Mouse (Mus musculus): ENCODE measurements around the gene Aif1l. TPM values are rescaled to one million over a fixed set of nuclear protein-coding genes. Genes with fewer than 3 reads are reported as not detected.

The Aif1l gene
- polyA plus RNA-seq, 1 experiment from 2014 or later, result 34.7 TPM

DNA sequence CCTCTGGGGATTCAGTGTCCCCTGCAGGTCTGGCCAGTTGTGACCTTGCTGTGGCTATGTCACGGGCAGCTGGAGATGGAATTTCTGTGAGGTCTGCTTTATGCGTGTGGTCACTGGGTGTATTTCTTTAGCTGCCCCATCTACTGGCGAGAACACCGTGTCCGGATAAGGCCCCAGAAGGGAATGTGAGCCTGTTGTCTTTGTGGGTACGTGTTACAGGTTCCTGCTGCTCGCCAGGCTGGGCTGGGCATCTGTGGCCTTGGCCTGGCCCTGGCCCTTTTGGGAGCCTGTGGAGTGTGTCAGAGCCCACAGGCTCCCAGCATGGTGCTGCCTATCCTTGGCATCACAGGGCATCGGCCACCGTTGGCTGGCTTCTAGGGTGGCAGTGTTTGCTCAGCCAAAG, 4.8 kb downstream of the Aif1l start:
- WGBS, result 84% methylated on average over 9 of the region's 9 CpGs
- no peak overlapping the region for H3K4me3 ChIP-seq (replicated peaks; ENCODE audit: low read depth, low read length)
- H3K4me1 ChIP-seq (ENCODE audit: control insufficient read depth, insufficient read depth, low read length), result peaks cover 12% of the 10 kb centered on the region
- DNase-seq, result no peak
- H3K36me3 ChIP-seq (ENCODE audit: control insufficient read depth, insufficient read depth, low read length), result peaks cover 5% of the 10 kb centered on the region; the same call in 1 of the 2 replicates
- no peak overlapping the region for H3K4me2 ChIP-seq (ENCODE audit: low read length)
- no peak overlapping the region for H3K27ac ChIP-seq (replicated peaks; ENCODE audit: low read depth, low read length)
- H3K9ac ChIP-seq (replicated peaks; ENCODE audit: low read length), result no peak overlapping the region
- H3K27me3 ChIP-seq (ENCODE audit: control insufficient read depth, insufficient read depth, low read length), result peaks cover 6% of the 10 kb centered on the region; the same call in 1 of the 2 replicates
- no peaks in the 10 kb centered on the region for H3K9me3 ChIP-seq (ENCODE audit: control insufficient read depth, low read length)
- no peak for ATAC-seq (ENCODE audit: low FRiP score, low TSS enrichment)

DNA sequence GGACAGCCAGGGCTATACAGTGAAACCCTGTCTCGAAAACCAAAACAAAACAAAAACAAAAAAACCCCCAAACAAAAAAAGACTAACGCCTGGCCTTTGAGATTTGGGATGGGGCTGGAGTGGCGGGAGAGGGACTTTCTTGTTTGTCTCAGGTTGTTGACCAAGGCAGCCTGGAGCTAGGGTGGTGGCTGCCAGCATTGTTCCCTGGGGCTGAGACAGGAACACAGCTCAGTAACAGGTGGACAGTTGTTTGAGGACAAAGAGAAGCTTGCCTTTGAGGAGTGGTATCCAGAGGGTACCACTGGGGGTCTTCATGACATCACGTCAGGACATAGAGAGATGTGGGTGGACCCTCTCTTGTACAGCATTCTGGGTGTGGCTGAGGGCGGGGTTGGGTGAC, 5.7 kb downstream of the Aif1l start:
- no peak overlapping the region for H3K4me3 ChIP-seq (replicated peaks; ENCODE audit: low read depth, low read length)
- H3K27ac ChIP-seq (replicated peaks; ENCODE audit: low read depth, low read length), result no peak overlapping the region
- H3K27me3 ChIP-seq (ENCODE audit: control insufficient read depth, insufficient read depth, low read length), result peaks cover 4% of the 10 kb centered on the region; the same call in 1 of the 2 replicates
- ATAC-seq (ENCODE audit: low FRiP score, low TSS enrichment), result no peak
- no peak overlapping the region for H3K4me2 ChIP-seq (ENCODE audit: low read length)
- H3K4me1 ChIP-seq (ENCODE audit: control insufficient read depth, insufficient read depth, low read length), result peaks cover 9% of the 10 kb centered on the region
- no peak overlapping the region for H3K9ac ChIP-seq (replicated peaks; ENCODE audit: low read length)
- WGBS, result 87% methylated on average over 5 of the region's 5 CpGs
- H3K9me3 ChIP-seq (ENCODE audit: control insufficient read depth, low read length), result no peaks in the 10 kb centered on the region
- peaks cover 5% of the 10 kb centered on the region; the same call in 1 of the 2 replicates for H3K36me3 ChIP-seq (ENCODE audit: control insufficient read depth, insufficient read depth, low read length)
- DNase-seq, result no peak

DNA sequence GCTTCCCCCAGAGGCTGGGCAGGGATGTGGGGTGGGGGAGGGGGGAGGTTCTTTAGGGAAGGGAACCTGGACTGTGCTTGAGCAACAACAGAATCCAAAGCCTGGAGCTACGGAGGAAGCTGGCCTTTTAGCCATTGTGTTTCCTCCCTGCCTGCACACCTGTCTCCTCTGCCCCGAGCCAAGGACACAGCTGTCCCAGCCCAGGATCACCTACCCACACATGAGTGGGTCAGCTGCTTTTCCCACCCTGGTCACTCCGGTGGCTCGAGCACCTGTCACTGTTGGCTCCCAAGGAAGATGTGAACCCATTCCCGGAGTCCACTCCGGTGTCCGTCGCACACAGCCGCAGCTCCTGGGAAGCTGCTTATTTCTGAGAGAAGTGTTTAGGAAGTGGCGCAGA, 7.3 kb downstream of the Aif1l start:
- no peak overlapping the region for H3K9ac ChIP-seq (replicated peaks; ENCODE audit: low read length)
- no peak for ATAC-seq (ENCODE audit: low FRiP score, low TSS enrichment)

GRCm38 (mm10) chr2:31960986-31961385, 11.0 kb downstream of the Aif1l start:
- ATAC-seq (ENCODE audit: low FRiP score, low TSS enrichment) (no peak), DNase-seq (no peak)
- Histone ChIP-seq H3K4me1 (ENCODE audit: control insufficient read depth, insufficient read depth, low read length) (no peaks in the 10 kb centered on the region), H3K4me3 (replicated peaks; ENCODE audit: low read depth, low read length) (no peak overlapping the region), H3K9me3 (ENCODE audit: control insufficient read depth, low read length) (no peaks in the 10 kb centered on the region), H3K4me2 (ENCODE audit: low read length) (no peak overlapping the region), H3K27me3 (ENCODE audit: control insufficient read depth, insufficient read depth, low read length) (no peaks in the 10 kb centered on the region), H3K36me3 (ENCODE audit: control insufficient read depth, insufficient read depth, low read length) (no peaks in the 10 kb centered on the region), H3K9ac (replicated peaks; ENCODE audit: low read length) (no peak overlapping the region), H3K27ac (replicated peaks; ENCODE audit: low read depth, low read length) (no peak overlapping the region)
- WGBS, result 94% methylated on average over 8 of the region's 8 CpGs

More for the DNA sequence above, 7.3 kb downstream of the Aif1l start:
- Histone ChIP-seq H3K27ac (replicated peaks; ENCODE audit: low read depth, low read length) (no peak overlapping the region), H3K9me3 (ENCODE audit: control insufficient read depth, low read length) (no peaks in the 10 kb centered on the region), H3K4me2 (ENCODE audit: low read length) (no peak overlapping the region), H3K4me3 (replicated peaks; ENCODE audit: low read depth, low read length) (no peak overlapping the region), H3K27me3 (ENCODE audit: control insufficient read depth, insufficient read depth, low read length) (no peaks in the 10 kb centered on the region), H3K4me1 (ENCODE audit: control insufficient read depth, insufficient read depth, low read length) (no peaks in the 10 kb centered on the region), H3K36me3 (ENCODE audit: control insufficient read depth, insufficient read depth, low read length) (peaks cover 5% of the 10 kb centered on the region; the same call in 1 of the 2 replicates)
- WGBS, result 92% methylated on average over 10 of the region's 10 CpGs
- DNase-seq, result no peak

- no peaks in the 10 kb centered on the region for H3K4me1 ChIP-seq (ENCODE audit: control insufficient read depth, insufficient read depth, low read length)
- H3K27ac ChIP-seq (replicated peaks; ENCODE audit: low read depth, low read length), result peak overlapping the region; percentile 75
- no peak overlapping the region for H3K4me2 ChIP-seq (ENCODE audit: low read length)
- DNase-seq (no peak), ATAC-seq (ENCODE audit: low FRiP score, low TSS enrichment) (no peak)
- H3K9ac ChIP-seq (replicated peaks; ENCODE audit: low read length), result no peak overlapping the region
- H3K4me3 ChIP-seq (replicated peaks; ENCODE audit: low read depth, low read length), result no peak overlapping the region
- H3K27me3 ChIP-seq (ENCODE audit: control insufficient read depth, insufficient read depth, low read length), result no peaks in the 10 kb centered on the region
- H3K36me3 ChIP-seq (ENCODE audit: control insufficient read depth, insufficient read depth, low read length), result no peaks in the 10 kb centered on the region
- WGBS, result 70% methylated on average over 4 of the region's 4 CpGs
- H3K9me3 ChIP-seq (ENCODE audit: control insufficient read depth, low read length), result no peaks in the 10 kb centered on the region
Observed at GRCm38 (mm10) chr2:31961791-31962222, 11.9 kb downstream of the Aif1l start.

DNA sequence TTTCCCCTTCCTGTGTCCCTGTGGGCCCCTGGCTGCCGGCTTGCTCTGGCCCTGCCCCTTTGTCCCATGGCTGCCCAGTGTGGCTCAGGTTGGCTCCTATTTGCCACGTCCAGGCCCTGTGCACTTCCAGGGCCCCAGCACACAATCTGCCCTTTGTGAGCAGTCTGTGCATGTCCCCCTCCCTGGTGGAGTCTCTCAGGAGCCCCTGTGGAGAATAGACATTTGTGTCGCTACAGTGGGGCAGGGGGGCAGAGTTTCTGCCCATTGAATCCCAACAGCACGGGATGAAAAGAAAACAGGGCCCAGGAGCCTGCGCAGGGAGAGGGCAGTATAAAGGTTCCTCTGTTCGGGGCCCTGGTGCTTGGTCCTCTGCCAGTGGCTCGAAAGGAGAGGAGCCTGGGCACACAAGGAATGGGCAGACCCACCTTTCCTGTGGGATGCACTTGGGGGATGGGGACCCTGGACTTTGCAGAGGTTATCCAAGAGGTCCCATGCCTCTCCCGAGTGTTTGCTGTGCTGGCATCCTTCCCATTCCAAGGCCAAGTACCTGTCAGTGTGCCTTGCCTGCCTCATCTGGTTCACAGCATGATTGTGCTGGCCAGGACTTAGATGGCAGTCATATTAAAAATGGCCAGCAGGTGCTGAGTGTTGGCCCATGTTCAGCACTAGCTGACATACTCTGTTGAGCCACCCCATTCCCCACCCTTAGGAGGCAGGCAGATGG, 12.7 kb downstream of the Aif1l start:
- no peaks in the 10 kb centered on the region for H3K4me1 ChIP-seq (ENCODE audit: control insufficient read depth, insufficient read depth, low read length)
- ATAC-seq (ENCODE audit: low FRiP score, low TSS enrichment) (peak; percentile 89), DNase-seq (peak; percentile 67)
- peak overlapping the region; percentile 75 for H3K27ac ChIP-seq (replicated peaks; ENCODE audit: low read depth, low read length)
- H3K4me2 ChIP-seq (ENCODE audit: low read length), result no peak overlapping the region
- 46% methylated on average over 8 of the region's 8 CpGs for WGBS
- no peak overlapping the region for H3K9ac ChIP-seq (replicated peaks; ENCODE audit: low read length)
- no peaks in the 10 kb centered on the region for H3K36me3 ChIP-seq (ENCODE audit: control insufficient read depth, insufficient read depth, low read length)
- no peaks in the 10 kb centered on the region for H3K27me3 ChIP-seq (ENCODE audit: control insufficient read depth, insufficient read depth, low read length)
- no peak overlapping the region for H3K4me3 ChIP-seq (replicated peaks; ENCODE audit: low read depth, low read length)
- no peaks in the 10 kb centered on the region for H3K9me3 ChIP-seq (ENCODE audit: control insufficient read depth, low read length)

GRCm38 (mm10) chr2:31963491-31963890, 13.6 kb downstream of the Aif1l start:
- DNase-seq, result no peak
- no peaks in the 10 kb centered on the region for H3K27me3 ChIP-seq (ENCODE audit: control insufficient read depth, insufficient read depth, low read length)
- H3K4me1 ChIP-seq (ENCODE audit: control insufficient read depth, insufficient read depth, low read length), result no peaks in the 10 kb centered on the region
- H3K4me2 ChIP-seq (ENCODE audit: low read length), result no peak overlapping the region
- ATAC-seq (ENCODE audit: low FRiP score, low TSS enrichment), result no peak
- no peaks in the 10 kb centered on the region for H3K36me3 ChIP-seq (ENCODE audit: control insufficient read depth, insufficient read depth, low read length)
- H3K9me3 ChIP-seq (ENCODE audit: control insufficient read depth, low read length), result no peaks in the 10 kb centered on the region
- no peak overlapping the region for H3K9ac ChIP-seq (replicated peaks; ENCODE audit: low read length)
- 82% methylated on average over 7 of the region's 7 CpGs for WGBS
- H3K27ac ChIP-seq (replicated peaks; ENCODE audit: low read depth, low read length), result peak overlapping the region; percentile 49
- H3K4me3 ChIP-seq (replicated peaks; ENCODE audit: low read depth, low read length), result no peak overlapping the region

GRCm38 (mm10) chr2:31964191-31964590, 14.3 kb downstream of the Aif1l start:
- no peak overlapping the region for H3K4me3 ChIP-seq (replicated peaks; ENCODE audit: low read depth, low read length)
- H3K27me3 ChIP-seq (ENCODE audit: control insufficient read depth, insufficient read depth, low read length), result no peaks in the 10 kb centered on the region
- WGBS, result 92% methylated on average over 3 of the region's 3 CpGs
- H3K4me1 ChIP-seq (ENCODE audit: control insufficient read depth, insufficient read depth, low read length), result no peaks in the 10 kb centered on the region
- no peak overlapping the region for H3K9ac ChIP-seq (replicated peaks; ENCODE audit: low read length)
- H3K36me3 ChIP-seq (ENCODE audit: control insufficient read depth, insufficient read depth, low read length), result no peaks in the 10 kb centered on the region
- DNase-seq (no peak), ATAC-seq (ENCODE audit: low FRiP score, low TSS enrichment) (no peak)
- H3K27ac ChIP-seq (replicated peaks; ENCODE audit: low read depth, low read length), result no peak overlapping the region; the same call in 1 of the 2 replicates
- H3K9me3 ChIP-seq (ENCODE audit: control insufficient read depth, low read length), result no peaks in the 10 kb centered on the region
- H3K4me2 ChIP-seq (ENCODE audit: low read length), result no peak overlapping the region

GRCm38 (mm10) chr2:31965110-31965509, 15.2 kb downstream of the Aif1l start:
- Histone ChIP-seq H3K27me3 (ENCODE audit: control insufficient read depth, insufficient read depth, low read length) (no peaks in the 10 kb centered on the region), H3K4me2 (ENCODE audit: low read length) (no peak overlapping the region), H3K4me3 (replicated peaks; ENCODE audit: low read depth, low read length) (no peak overlapping the region), H3K36me3 (ENCODE audit: control insufficient read depth, insufficient read depth, low read length) (peaks cover 5% of the 10 kb centered on the region; the same call in 1 of the 2 replicates), H3K27ac (replicated peaks; ENCODE audit: low read depth, low read length) (no peak overlapping the region), H3K4me1 (ENCODE audit: control insufficient read depth, insufficient read depth, low read length) (no peaks in the 10 kb centered on the region), H3K9ac (replicated peaks; ENCODE audit: low read length) (no peak overlapping the region), H3K9me3 (ENCODE audit: control insufficient read depth, low read length) (no peaks in the 10 kb centered on the region)
- peak; percentile 33 for DNase-seq
- ATAC-seq (ENCODE audit: low FRiP score, low TSS enrichment), result no peak

All from midbrain, embryonic 14.5 days (tissue).